Mouse (Mus musculus) forebrain, postnatal 0 days (tissue): ENCODE data around the gene Per2. TPM values are rescaled to one million over a fixed set of nuclear protein-coding genes. Genes with fewer than 3 reads are reported as not detected.

ENCODE experiments used
- ATAC-seq: fragments of 200-750 bp; cut with Nextera tagmentation; 2 replicates; pipeline ENCODE4 v1.8.0; 2017; ENCODE audit warnings: mild to moderate bottlenecking, moderate library complexity
- DNase-seq: peaks from one replicate; pipeline ENCODE4 v3.0.0-alpha.2; 2015
- H3K27ac ChIP-seq: fragments of 300-500 bp; sonication (generic); 2 replicates; pipeline ENCODE4 v1.5.1; 2014; ENCODE audit warnings: low read depth, mild to moderate bottlenecking, antibody characterized with exemption, low read length, moderate library complexity, mixed read lengths
- H3K27me3 ChIP-seq: fragments of 300-500 bp; sonication (generic); 2 replicates; pipeline ENCODE4 v1.6.1; 2014; ENCODE audit warnings: mild to moderate bottlenecking, low read length, mixed read lengths; ENCODE audit not compliant: insufficient read depth
- H3K36me3 ChIP-seq: fragments of 300-500 bp; sonication (generic); 2 replicates; pipeline ENCODE4 v1.6.1; 2014; ENCODE audit warnings: mild to moderate bottlenecking, moderate library complexity; ENCODE audit not compliant: insufficient read depth
- H3K4me1 ChIP-seq: fragments of 300-500 bp; sonication (generic); 2 replicates; pipeline ENCODE4 v1.6.1; 2014; ENCODE audit warnings: antibody characterized with exemption; ENCODE audit not compliant: insufficient read depth
- H3K4me2 ChIP-seq: fragments of 300-500 bp; sonication (generic); 2 replicates; pipeline ENCODE4 v1.6.1; 2014; ENCODE audit warnings: low read depth, mild to moderate bottlenecking, moderate library complexity
- H3K4me3 ChIP-seq: fragments of 300-500 bp; sonication (generic); 2 replicates; pipeline ENCODE4 v1.5.1; 2014; ENCODE audit warnings: low read depth, low read length, mixed read lengths
- H3K9ac ChIP-seq: fragments of 300-500 bp; sonication (generic); 2 replicates; pipeline ENCODE4 v1.6.1; 2014; ENCODE audit warnings: mild to moderate bottlenecking
- H3K9me3 ChIP-seq: fragments of 300-500 bp; sonication (generic); 2 replicates; pipeline ENCODE4 v1.6.1; 2016; ENCODE audit warnings: low read length
- CTCF ChIP-seq: sonication (generic); IDR thresholded peaks from 2 replicates; pipeline ENCODE4 v1.5.1; 2016; ENCODE audit warnings: antibody characterized with exemption, control low read depth, low read depth
- WGBS: fragments of 180-500 bp; shearing (Covaris S2); extraction: QIAGEN DNeasy Blood & Tissue Kit; methylation state at CpG from one replicate; pipeline ENCODE4 v1.1.7; 2014; 5-methylcytosine and 5-hydroxymethylcytosine counted together
- polyA plus RNA-seq: library from polyadenylated mRNA; unstranded; fragments of >200 nt; fragmentation: Nextera tagmentation; extraction: Ambion mirVana; gene quantifications from 2 replicates; pipeline ENCODE4 v1.2.1, GENCODE M21; 2015
- total RNA-seq: library from RNA; depleted of rRNA; stranded (reverse); fragments of >200 nt; gene quantifications from 2 replicates; pipeline ENCODE4 v1.2.3, GENCODE M21; 2014; rRNA removed

The Per2 gene
- total and polyA plus RNA-seq, 2 experiments from 2014 or later, result 4.3 to 9.0 TPM

DNA sequence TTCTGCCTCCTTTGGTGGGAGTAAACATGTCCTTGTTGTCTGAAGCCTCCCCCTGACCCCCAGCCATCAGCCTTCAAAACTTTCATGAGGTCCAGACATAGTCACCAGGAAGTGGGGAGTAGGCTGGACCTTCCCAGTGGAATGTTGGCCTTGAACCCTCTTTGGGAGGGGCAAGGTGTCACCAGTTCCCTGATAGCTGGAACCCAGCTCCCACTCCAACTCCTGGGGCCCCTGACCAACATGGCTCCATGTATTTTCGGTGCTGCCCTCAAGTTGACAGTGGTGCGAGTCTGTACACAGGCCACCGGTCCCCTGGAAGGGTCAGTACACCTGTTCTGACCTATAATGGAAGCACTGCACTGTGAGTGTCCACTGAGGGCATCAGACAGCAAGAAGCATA, 91.8 kb downstream of the Per2 start:
- peaks cover 4% of the 10 kb centered on the region; the same call in 1 of the 2 replicates for H3K9me3 ChIP-seq
- no peak for TF ChIP-seq CTCF
- no peak overlapping the region for H3K9ac ChIP-seq
- ATAC-seq (no peak), DNase-seq (no peak)
- H3K27me3 ChIP-seq, result peaks cover 9% of the 10 kb centered on the region; the same call in 1 of the 2 replicates
- no peak overlapping the region for H3K4me2 ChIP-seq
- no peak overlapping the region for H3K4me3 ChIP-seq
- WGBS, result 97% methylated on average over 3 of the region's 3 CpGs
- H3K27ac ChIP-seq, result no peak overlapping the region
- peaks cover 20% of the 10 kb centered on the region for H3K36me3 ChIP-seq
- H3K4me1 ChIP-seq, result no peaks in the 10 kb centered on the region

- ATAC-seq (peak; percentile 72), DNase-seq (peak; percentile 41)
- Histone ChIP-seq H3K27me3 (peaks cover 9% of the 10 kb centered on the region; the same call in 1 of the 2 replicates), H3K4me1 (no peaks in the 10 kb centered on the region), H3K9ac (peak within 1 kb of the TSS; percentile 44), H3K27ac (no peak within 1 kb of the TSS), H3K4me2 (peak within 1 kb of the TSS; percentile 65), H3K4me3 (peak within 1 kb of the TSS; percentile 30), H3K9me3 (peaks cover 4% of the 10 kb centered on the region; the same call in 1 of the 2 replicates), H3K36me3 (peaks cover 16% of the 10 kb centered on the region)
- TF ChIP-seq CTCF, result peak; percentile 76
- 2% methylated on average over 63 of the region's 68 CpGs for WGBS
These were observed 92.7 kb downstream of the Per2 start, which contains the start of gene Erfe for GRCm38 (mm10) chr1:91366215-91367108. TSS of gene Erfe (plus strand) at chr1:91366430.

Other genes starting within 250 kb of the Per2 start
- 38.1 and 38.7 TPM in 2 replicates for gene Ube2f, start 209.0 kb downstream of the Per2 start, total RNA-seq
- gene Ube2f, start 209.0 kb downstream of the Per2 start, polyA plus RNA-seq, result 44.1 and 45.3 TPM in 2 replicates
- 6.7 and 8.7 TPM in 2 replicates for gene Scly, start 161.0 kb downstream of the Per2 start, total RNA-seq
- gene Scly, start 161.0 kb downstream of the Per2 start, polyA plus RNA-seq, result 5.4 and 6.4 TPM in 2 replicates
- 0.15 and 0.19 TPM in 2 replicates for gene Espnl, start 137.2 kb downstream of the Per2 start, total RNA-seq
- 0.08 and 0.13 TPM in 2 replicates for gene Espnl, start 137.2 kb downstream of the Per2 start, polyA plus RNA-seq
- gene Klhl30, start 108.3 kb downstream of the Per2 start, total RNA-seq, result 0.08 and 0.24 TPM in 2 replicates
- 0.10 and 0.12 TPM in 2 replicates for gene Klhl30, start 108.3 kb downstream of the Per2 start, polyA plus RNA-seq
- 0.31 and 0.33 TPM in 2 replicates for gene Erfe, start 92.9 kb downstream of the Per2 start, total RNA-seq
- 0.09 and 0.21 TPM in 2 replicates for gene Erfe, start 92.9 kb downstream of the Per2 start, polyA plus RNA-seq
- 104 and 108 TPM in 2 replicates for gene Ilkap, start 60.5 kb downstream of the Per2 start, total RNA-seq
- 129 TPM in 2 replicates for gene Ilkap, start 60.5 kb downstream of the Per2 start, polyA plus RNA-seq
- gene Hes6, start 45.3 kb downstream of the Per2 start, total RNA-seq, result 133 and 154 TPM in 2 replicates
- 154 and 177 TPM in 2 replicates for gene Hes6, start 45.3 kb downstream of the Per2 start, polyA plus RNA-seq
- 10.1 and 15.8 TPM in 2 replicates for gene Traf3ip1, start 35.3 kb upstream of the Per2 start, total RNA-seq
- 4.6 and 6.4 TPM in 2 replicates for gene Traf3ip1, start 35.3 kb upstream of the Per2 start, polyA plus RNA-seq
- gene Asb1, start 81.2 kb upstream of the Per2 start, total RNA-seq, result 27.8 and 31.1 TPM in 2 replicates
- gene Asb1, start 81.2 kb upstream of the Per2 start, polyA plus RNA-seq, result 5.9 and 8.3 TPM in 2 replicates